In the genomic region with DNA sequence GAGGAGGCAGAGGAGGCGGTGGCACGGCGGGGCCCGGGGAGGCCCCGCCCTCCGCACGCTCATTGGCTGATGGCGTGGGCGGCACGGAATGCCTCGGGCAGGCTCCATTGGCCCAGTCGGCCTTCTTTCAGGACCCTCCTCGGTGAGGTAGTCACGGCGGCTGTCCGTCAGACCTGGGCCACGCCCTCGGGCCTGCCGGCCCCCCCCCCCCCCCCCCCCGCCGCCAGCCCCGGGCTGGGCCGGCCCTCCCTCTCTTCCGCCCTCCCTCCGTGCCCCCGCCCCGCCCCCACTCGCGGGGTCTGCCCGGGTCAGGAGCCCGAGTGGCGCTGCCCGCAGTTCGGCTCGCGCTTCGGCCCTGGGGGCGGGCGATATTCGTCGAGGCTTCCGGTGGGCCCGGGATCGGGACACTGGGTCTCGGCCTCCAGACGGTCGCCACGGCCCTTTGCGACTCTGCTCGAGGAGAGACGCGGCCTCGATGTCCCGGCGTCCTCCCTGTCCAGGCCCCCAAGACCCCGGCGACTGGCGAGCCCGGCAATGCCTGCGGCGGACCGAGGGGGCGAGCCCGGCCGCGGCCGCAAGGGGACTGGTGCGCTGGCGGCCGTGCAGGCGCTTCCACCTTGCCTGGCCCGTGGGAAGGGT, we compare ENCODE assay signal across 8 mouse cellular contexts. TPM values are rescaled to one million over a fixed set of nuclear protein-coding genes. Genes with fewer than 3 reads are reported as not detected.
DNase-seq lines count a peak whose midpoint lies in the region; ATAC-seq and TF ChIP-seq lines count a peak whose summit lies in the region.
"Not testable (repeated sequence)": the region's sequence is repeated elsewhere in the genome, so short reads cannot be mapped to it uniquely, and the experiment has no call there.

Gene Zmym5 (minus strand): TSS at position 16 of the 639 bp plus-strand sequence.

- peak within 1 kb of the TSS; percentile 85 for H3K9ac ChIP-seq in forebrain, embryonic 12.5 days
- H3K9ac ChIP-seq in heart, postnatal 0 days (replicated peaks; ENCODE audit: low read depth, low read length), result peak within 1 kb of the TSS; percentile 83
- peak within 1 kb of the TSS; percentile 84 for H3K9ac ChIP-seq in liver, embryonic 16.5 days (ENCODE audit: low read depth, low read length)
- peak within 1 kb of the TSS; percentile 87 for H3K9ac ChIP-seq in neural tube, embryonic 12.5 days
- H3K9ac ChIP-seq in stomach, postnatal 0 days (ENCODE audit: low read length), result peak within 1 kb of the TSS; percentile 88

- peak; percentile 72 to 78 for DNase-seq in CD8-positive naive resting alpha-beta T cell, adult 2 months (ENCODE audit: low read depth in 2 of 2, low spot score in 2 of 2)
- DNase-seq in c-Kit-positive CD71-positive TER-119-positive erythroid progenitor cells, embryonic 14.5 days (ENCODE audit: low spot score), result peak; percentile 42
- peak; percentile 59 for DNase-seq in heart, postnatal 0 days (ENCODE audit: low spot score)
- DNase-seq in kidney, postnatal 4 days, result peak; percentile 88 to 95
- peak; percentile 96 for DNase-seq in stomach, postnatal 0 days (ENCODE audit: low spot score)

- TF ChIP-seq CTCF in heart, postnatal 0 days (IDR thresholded peaks at IDR 0.05; ENCODE audit: low read depth), result not testable (repeated sequence)
- TF ChIP-seq CTCF in stomach, postnatal 0 days (IDR thresholded peaks at IDR 0.05; ENCODE audit: low read depth), result 0 out of 2 replicates have a peak, but pooled peaks have one; percentile 24

- peak; percentile 98 for ATAC-seq in forebrain, embryonic 12.5 days (ENCODE audit: low FRiP score)
- ATAC-seq in heart, postnatal 0 days (ENCODE audit: insufficient read depth, low read depth), result peak; percentile 96
- ATAC-seq in liver, embryonic 16.5 days (ENCODE audit: low read depth), result peak; percentile 95
- ATAC-seq in neural tube, embryonic 12.5 days (ENCODE audit: low FRiP score, low read depth), result peak; percentile 97
- peak; percentile 98 for ATAC-seq in stomach, postnatal 0 days (ENCODE audit: low FRiP score, low TSS enrichment)

- WGBS in forebrain, embryonic 12.5 days, result 1% methylated on average over 34 of the region's 72 CpGs
- 0% methylated on average over 35 of the region's 72 CpGs for WGBS in heart, postnatal 0 days
- WGBS in liver, embryonic 16.5 days (ENCODE audit: insufficient replicate concordance), result 0% methylated on average over 25 of the region's 72 CpGs
- WGBS in neural tube, embryonic 12.5 days, result under 1% methylated on average over 41 of the region's 72 CpGs
- WGBS in stomach, postnatal 0 days, result 1% methylated on average over 18 of the region's 72 CpGs

- not testable (repeated sequence) for H3K36me3 ChIP-seq in forebrain, embryonic 12.5 days (replicated peaks); heart, postnatal 0 days (replicated peaks; ENCODE audit: control insufficient read depth, insufficient read depth, low read length); liver, embryonic 16.5 days (ENCODE audit: control insufficient read depth, insufficient read depth); neural tube, embryonic 12.5 days; stomach, postnatal 0 days (ENCODE audit: control insufficient read depth, insufficient read depth, low read length)

- peak within 1 kb of the TSS; percentile 62 for H3K4me2 ChIP-seq in forebrain, embryonic 12.5 days
- H3K4me2 ChIP-seq in heart, postnatal 0 days (ENCODE audit: low read depth, low read length), result peak within 1 kb of the TSS; percentile 71
- H3K4me2 ChIP-seq in liver, embryonic 16.5 days (ENCODE audit: low read depth, low read length), result peak within 1 kb of the TSS; percentile 85
- H3K4me2 ChIP-seq in neural tube, embryonic 12.5 days (replicated peaks), result peak within 1 kb of the TSS; percentile 68
- peak within 1 kb of the TSS; percentile 66 for H3K4me2 ChIP-seq in stomach, postnatal 0 days (replicated peaks; ENCODE audit: low read depth)

- not testable (repeated sequence) for H3K27me3 ChIP-seq in forebrain, embryonic 12.5 days; heart, postnatal 0 days (ENCODE audit: control insufficient read depth, insufficient read depth, low read length); liver, embryonic 16.5 days (ENCODE audit: control insufficient read depth, insufficient read depth, low read depth, low read length); neural tube, embryonic 12.5 days (replicated peaks); stomach, postnatal 0 days (ENCODE audit: control insufficient read depth, insufficient read depth, low read length)

- TF ChIP-seq EP300 in heart, postnatal 0 days (IDR thresholded peaks at IDR 0.05; ENCODE audit: low read depth); stomach, postnatal 0 days (optimal IDR thresholded peaks at IDR 0.05): not testable (repeated sequence)

- H3K4me1 ChIP-seq in forebrain, embryonic 12.5 days, result peaks cover 11% of the 10 kb centered on the region
- peaks cover 14% of the 10 kb centered on the region; the same call in 1 of the 2 replicates for H3K4me1 ChIP-seq in heart, postnatal 0 days (ENCODE audit: control insufficient read depth, insufficient read depth)
- H3K4me1 ChIP-seq in liver, embryonic 16.5 days (ENCODE audit: control insufficient read depth, low read depth, low read length), result peaks cover 10% of the 10 kb centered on the region
- H3K4me1 ChIP-seq in neural tube, embryonic 12.5 days, result peaks cover 11% of the 10 kb centered on the region
- H3K4me1 ChIP-seq in stomach, postnatal 0 days (replicated peaks; ENCODE audit: control insufficient read depth, insufficient read depth), result not testable (repeated sequence)

- not testable (repeated sequence) for H3K9me3 ChIP-seq in forebrain, embryonic 12.5 days; heart, postnatal 0 days (replicated peaks; ENCODE audit: control insufficient read depth, low read length); liver, embryonic 16.5 days (replicated peaks; ENCODE audit: control insufficient read depth, low read length); neural tube, embryonic 12.5 days; stomach, postnatal 0 days (ENCODE audit: control insufficient read depth, low read length)

- peak within 1 kb of the TSS; percentile 95 for H3K27ac ChIP-seq in forebrain, embryonic 12.5 days
- H3K27ac ChIP-seq in heart, postnatal 0 days (ENCODE audit: low read depth), result peak within 1 kb of the TSS; percentile 97
- peak within 1 kb of the TSS; percentile 90 for H3K27ac ChIP-seq in liver, embryonic 16.5 days (ENCODE audit: low read length)
- peak within 1 kb of the TSS; percentile 87 for H3K27ac ChIP-seq in neural tube, embryonic 12.5 days
- peak within 1 kb of the TSS; percentile 97 for H3K27ac ChIP-seq in stomach, postnatal 0 days (replicated peaks)

- peak within 1 kb of the TSS; percentile 77 for H3K4me3 ChIP-seq in forebrain, embryonic 12.5 days (replicated peaks)
- H3K4me3 ChIP-seq in heart, postnatal 0 days (ENCODE audit: low read depth, low read length), result peak within 1 kb of the TSS; percentile 75
- peak within 1 kb of the TSS; percentile 82 for H3K4me3 ChIP-seq in liver, embryonic 16.5 days (ENCODE audit: low read depth, low read length)
- peak within 1 kb of the TSS; percentile 73 for H3K4me3 ChIP-seq in neural tube, embryonic 12.5 days
- peak within 1 kb of the TSS; percentile 73 for H3K4me3 ChIP-seq in stomach, postnatal 0 days (ENCODE audit: low read depth, low read length)

RNA-seq across cellular contexts. Expression of gene Zmym5, which starts in this region (rescaled TPM):
- 32.4 and 33.2 TPM in 2 replicates for polyA plus RNA-seq in forebrain, embryonic 12.5 days (2016; fragmentation: Nextera tagmentation; extraction: Ambion mirVana)
- 6.1 and 8.5 TPM in 2 replicates for total RNA-seq in heart, postnatal 0 days (2014; rRNA removed; ENCODE audit: low replicate concordance)
- polyA plus RNA-seq in heart, postnatal 0 days (2015; fragmentation: Nextera tagmentation; extraction: Ambion mirVana), result 17.3 and 18.2 TPM in 2 replicates
- polyA plus RNA-seq in liver, embryonic 16.5 days (2015; fragmentation: Nextera tagmentation; extraction: Ambion mirVana), result 8.6 and 9.1 TPM in 2 replicates
- polyA plus RNA-seq in neural tube, embryonic 12.5 days (2016; fragmentation: Nextera tagmentation; extraction: Ambion mirVana), result 33.3 and 36.3 TPM in 2 replicates
- 14.9 and 16.0 TPM in 2 replicates for polyA plus RNA-seq in stomach, postnatal 0 days (2015; fragmentation: Nextera tagmentation; extraction: Ambion mirVana)

Comparison
In these comparisons a context has a peak if more than half of its experiments do, and no peak if none do; other contexts are left out.
1. Peak in every context shown above with its lines: DNase-seq, ATAC-seq, H3K4me3 ChIP-seq and H3K27ac ChIP-seq.
2. DNase-seq: peak in every context shown above with its lines; median percentile 96 in stomach, postnatal 0 days; 92 in kidney, postnatal 4 days; 75 in CD8-positive naive resting alpha-beta T cell, adult 2 months; 59 in heart, postnatal 0 days; 42 in c-Kit-positive CD71-positive TER-119-positive erythroid progenitor cells, embryonic 14.5 days.